Mouse (Mus musculus): Measurements from ENCODE around the gene Ifi214.
A peak's percentile ranks its signal among the peaks of the same experiment; 100 is the strongest.
"Not testable (repeated sequence)": the region's sequence is repeated elsewhere in the genome, so short reads cannot be mapped to it uniquely, and the experiment has no call there.

Gene Ifi214

GRCm38 (mm10) chr1:173535791-173536190 lies at the start of gene Ifi214:
Ifi214 (minus strand) TSS chr1:173535957.
- DNase-seq (ENCODE audit: low read depth), result peak; percentile 74

DNA sequence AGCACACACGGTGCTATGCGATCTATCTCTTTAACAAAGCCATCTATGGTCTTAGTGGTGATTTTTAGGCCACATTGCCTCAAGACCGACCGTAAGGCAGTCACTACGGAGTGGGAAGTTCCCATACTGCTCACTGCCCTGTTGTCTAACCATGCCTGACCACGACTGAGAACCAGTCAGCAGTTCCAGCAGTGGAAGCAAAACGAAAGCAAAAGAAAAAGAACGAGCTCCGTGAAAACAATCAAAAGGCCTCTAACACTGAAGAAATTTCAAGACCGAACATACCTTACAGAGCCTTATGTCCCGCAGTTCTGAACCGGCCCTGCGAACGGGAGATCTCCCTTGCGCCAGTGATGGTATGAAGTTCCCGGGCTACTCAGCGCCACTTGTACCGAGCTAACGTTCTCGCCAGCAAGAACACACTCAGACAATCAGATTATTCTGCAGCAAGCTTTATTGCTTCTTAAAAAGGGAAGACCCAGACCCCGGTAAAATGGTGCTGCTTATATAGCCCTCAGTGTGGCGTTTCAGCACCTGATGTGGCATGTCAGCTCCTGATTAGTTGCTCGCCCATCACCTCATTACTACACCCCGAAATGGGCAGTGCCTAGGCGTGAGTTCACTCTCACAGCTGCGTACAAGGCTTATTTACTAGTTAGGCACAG lies 44.3 kb upstream of the Ifi214 start:
- no peak for DNase-seq (ENCODE audit: low read depth)

GRCm38 (mm10) chr1:173579079-173579478 lies 43.3 kb upstream of the Ifi214 start:
- no peak for DNase-seq (ENCODE audit: low read depth)

- DNase-seq (ENCODE audit: low read depth), result not testable (repeated sequence)
Measured at GRCm38 (mm10) chr1:173550491-173551050, 14.8 kb upstream of the Ifi214 start.

DNA sequence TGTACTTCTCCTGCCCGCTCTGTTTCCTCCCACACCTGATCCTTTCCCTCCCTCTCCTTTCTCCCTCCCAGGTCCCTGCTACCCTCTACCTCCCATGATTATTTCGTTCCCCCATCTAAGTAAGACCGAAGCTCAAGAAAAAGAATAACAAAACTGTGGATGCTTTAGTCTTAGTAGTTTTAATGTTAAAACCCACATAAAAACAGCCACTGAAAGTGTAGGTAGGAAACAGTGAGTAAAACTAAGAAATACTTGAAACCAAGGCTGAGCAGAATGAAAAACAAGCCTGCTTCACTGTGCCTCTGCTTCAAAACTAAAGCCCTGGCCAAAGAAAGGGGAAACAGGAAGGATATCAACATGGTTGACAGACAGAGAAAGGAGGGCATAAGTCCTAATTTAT lies 13.0 kb upstream of the Ifi214 start:
- DNase-seq (ENCODE audit: low read depth), result peak; percentile 52

DNA sequence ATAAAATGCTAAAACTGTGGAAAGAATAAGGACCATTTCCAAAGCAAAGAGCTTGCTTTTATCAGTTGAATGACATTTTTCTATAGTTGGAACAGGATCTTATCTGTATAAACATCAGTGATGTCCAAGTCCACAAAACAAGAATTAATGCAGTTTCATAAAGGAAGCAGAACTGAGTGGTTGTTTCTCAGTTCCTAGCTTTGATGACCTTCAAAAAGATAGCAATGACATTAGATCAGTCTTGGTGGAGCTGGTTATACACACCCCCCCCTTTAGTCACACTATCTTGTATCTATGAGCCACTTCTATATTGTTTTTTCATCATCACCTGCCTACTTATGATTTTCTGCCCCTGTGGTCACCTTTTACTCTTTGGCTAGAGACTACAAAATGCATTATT lies 14.3 kb downstream of the Ifi214 start:
- no peak for DNase-seq (ENCODE audit: low read depth)

- DNase-seq (ENCODE audit: low read depth), result peak; percentile 69
Measured at GRCm38 (mm10) chr1:173510595-173510994, 25.2 kb downstream of the Ifi214 start.

GRCm38 (mm10) chr1:173491483-173491882 lies 44.3 kb downstream of the Ifi214 start:
- DNase-seq (ENCODE audit: low read depth), result peak; percentile 52

- DNase-seq (ENCODE audit: low read depth), result peak; percentile 77
Measured at GRCm38 (mm10) chr1:173490812-173491480, 44.8 kb downstream of the Ifi214 start, which contains the start of gene Ifi206. Ifi206 (minus strand) TSS chr1:173491041.

GRCm38 (mm10) chr1:173481182-173481574 lies 54.6 kb downstream of the Ifi214 start:
- not testable (repeated sequence) for DNase-seq (ENCODE audit: low read depth)

- DNase-seq (ENCODE audit: low read depth), result not testable (repeated sequence)
Measured at GRCm38 (mm10) chr1:173480399-173481181, 55.2 kb downstream of the Ifi214 start.

All from induced T-regulatory cell, adult 2 months (primary cell).